Mouse (Mus musculus): Measurements from ENCODE around the gene Mpz. TPM values are rescaled to one million over a fixed set of nuclear protein-coding genes. Genes with fewer than 3 reads are reported as not detected.

Gene Mpz
- polyA plus RNA-seq, 1 experiment from 2014 or later, result 0.51 TPM

DNA sequence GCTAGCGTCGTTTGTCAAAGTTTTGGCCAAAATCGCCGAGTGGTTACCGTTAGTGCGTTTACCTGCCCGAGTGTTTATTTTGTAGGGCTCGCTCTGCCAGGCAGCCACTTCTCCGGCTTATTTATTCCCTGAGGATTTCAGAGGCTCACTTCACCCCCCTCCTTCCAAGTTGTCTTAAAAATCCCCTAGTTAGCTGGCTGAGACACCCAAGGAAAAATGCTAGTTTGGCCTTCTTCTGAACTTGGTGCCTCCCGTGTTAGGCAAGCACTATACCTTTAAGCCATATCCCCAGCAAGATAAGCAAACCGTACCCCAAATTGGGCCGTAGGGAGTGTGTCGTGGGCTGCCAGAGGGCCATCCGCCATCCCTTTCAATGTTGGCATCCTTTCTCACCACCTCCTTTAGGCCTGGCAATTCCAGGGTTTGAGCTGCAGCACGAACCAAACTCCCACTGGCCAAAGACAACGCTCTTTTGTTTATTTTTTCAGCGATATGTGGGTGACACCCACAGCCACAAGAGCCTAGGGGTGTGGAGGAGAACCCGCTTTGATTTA lies 404 bp downstream of the Mpz start:
- peak; percentile 35; the same call in 1 of the 2 replicates for ATAC-seq (ENCODE audit: low FRiP score, low TSS enrichment)
- DNase-seq, result no peak
- H3K9ac ChIP-seq (replicated peaks; ENCODE audit: low read length), result peak overlapping the region; percentile 54

GRCm38 (mm10) chr1:171151966-171152365 lies 1.5 kb downstream of the Mpz start:
- ATAC-seq (ENCODE audit: low FRiP score, low TSS enrichment) (no peak), DNase-seq (no peak)
- Histone ChIP-seq H3K9ac (replicated peaks; ENCODE audit: low read length) (no peak overlapping the region), H3K27ac (replicated peaks; ENCODE audit: low read depth, low read length) (no peak overlapping the region), H3K27me3 (ENCODE audit: control insufficient read depth, insufficient read depth, low read length) (no peaks in the 10 kb centered on the region), H3K4me1 (ENCODE audit: control insufficient read depth, insufficient read depth, low read length) (peaks cover 13% of the 10 kb centered on the region), H3K9me3 (ENCODE audit: control insufficient read depth, low read length) (no peaks in the 10 kb centered on the region), H3K4me2 (ENCODE audit: low read length) (no peak overlapping the region), H3K36me3 (ENCODE audit: control insufficient read depth, insufficient read depth, low read length) (no peaks in the 10 kb centered on the region), H3K4me3 (replicated peaks; ENCODE audit: low read depth, low read length) (no peak overlapping the region)
- WGBS, result 88% methylated on average over 4 of the region's 4 CpGs

More for the DNA sequence above, 404 bp downstream of the Mpz start:
- Histone ChIP-seq H3K4me1 (ENCODE audit: control insufficient read depth, insufficient read depth, low read length) (peaks cover 13% of the 10 kb centered on the region), H3K4me3 (replicated peaks; ENCODE audit: low read depth, low read length) (peak overlapping the region; percentile 79), H3K36me3 (ENCODE audit: control insufficient read depth, insufficient read depth, low read length) (no peaks in the 10 kb centered on the region), H3K27me3 (ENCODE audit: control insufficient read depth, insufficient read depth, low read length) (no peaks in the 10 kb centered on the region), H3K4me2 (ENCODE audit: low read length) (peak overlapping the region; percentile 91), H3K9me3 (ENCODE audit: control insufficient read depth, low read length) (no peaks in the 10 kb centered on the region), H3K27ac (replicated peaks; ENCODE audit: low read depth, low read length) (peak overlapping the region; percentile 63)
- 7% methylated on average over 18 of the region's 18 CpGs for WGBS

GRCm38 (mm10) chr1:171156644-171157043 lies 6.1 kb downstream of the Mpz start:
- Histone ChIP-seq H3K27ac (replicated peaks; ENCODE audit: low read depth, low read length) (no peak overlapping the region), H3K27me3 (ENCODE audit: control insufficient read depth, insufficient read depth, low read length) (peaks cover 13% of the 10 kb centered on the region), H3K9ac (replicated peaks; ENCODE audit: low read length) (no peak overlapping the region), H3K9me3 (ENCODE audit: control insufficient read depth, low read length) (no peaks in the 10 kb centered on the region), H3K4me2 (ENCODE audit: low read length) (no peak overlapping the region), H3K36me3 (ENCODE audit: control insufficient read depth, insufficient read depth, low read length) (no peaks in the 10 kb centered on the region), H3K4me3 (replicated peaks; ENCODE audit: low read depth, low read length) (no peak overlapping the region), H3K4me1 (ENCODE audit: control insufficient read depth, insufficient read depth, low read length) (0 out of 2 replicates have a peak, but pooled peaks cover 3% of the 10 kb centered on the region)
- 69% methylated on average over 3 of the region's 3 CpGs for WGBS
- no peak for DNase-seq
- ATAC-seq (ENCODE audit: low FRiP score, low TSS enrichment), result no peak

DNA sequence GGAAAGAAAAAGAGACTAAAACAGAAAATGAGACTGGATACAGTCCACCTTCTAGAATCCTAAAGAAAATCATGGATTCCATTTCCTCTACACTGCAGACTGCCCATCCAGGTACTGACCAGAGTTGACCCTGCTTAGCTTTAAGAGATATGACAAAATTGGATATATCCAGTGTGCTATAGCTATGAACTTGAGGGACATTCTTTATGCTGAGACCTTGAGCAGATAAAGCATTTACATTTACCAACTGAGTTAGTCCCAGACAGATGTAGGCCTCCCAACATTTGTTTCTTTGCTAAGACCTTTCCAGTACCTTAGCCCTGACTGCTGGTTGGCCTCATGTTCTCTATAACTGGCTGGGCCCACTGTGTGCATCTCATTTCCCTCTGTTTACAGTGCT lies 7.5 kb downstream of the Mpz start:
- H3K4me2 ChIP-seq (ENCODE audit: low read length), result no peak overlapping the region
- H3K9ac ChIP-seq (replicated peaks; ENCODE audit: low read length), result no peak overlapping the region
- no peaks in the 10 kb centered on the region for H3K9me3 ChIP-seq (ENCODE audit: control insufficient read depth, low read length)
- no peak for DNase-seq
- H3K27me3 ChIP-seq (ENCODE audit: control insufficient read depth, insufficient read depth, low read length), result peaks cover 13% of the 10 kb centered on the region
- H3K36me3 ChIP-seq (ENCODE audit: control insufficient read depth, insufficient read depth, low read length), result no peaks in the 10 kb centered on the region
- no peak overlapping the region for H3K4me3 ChIP-seq (replicated peaks; ENCODE audit: low read depth, low read length)
- no peak for ATAC-seq (ENCODE audit: low FRiP score, low TSS enrichment)
- H3K4me1 ChIP-seq (ENCODE audit: control insufficient read depth, insufficient read depth, low read length), result 0 out of 2 replicates have a peak, but pooled peaks cover 3% of the 10 kb centered on the region
- no peak overlapping the region for H3K27ac ChIP-seq (replicated peaks; ENCODE audit: low read depth, low read length)

GRCm38 (mm10) chr1:171159485-171159975 lies 9.0 kb downstream of the Mpz start:
- 4% methylated on average over 15 of the region's 15 CpGs for WGBS
- peaks cover 13% of the 10 kb centered on the region for H3K27me3 ChIP-seq (ENCODE audit: control insufficient read depth, insufficient read depth, low read length)
- H3K4me3 ChIP-seq (replicated peaks; ENCODE audit: low read depth, low read length), result peak overlapping the region; percentile 14; the same call in 1 of the 2 replicates
- no peaks in the 10 kb centered on the region for H3K9me3 ChIP-seq (ENCODE audit: control insufficient read depth, low read length)
- ATAC-seq (ENCODE audit: low FRiP score, low TSS enrichment), result no peak
- H3K4me1 ChIP-seq (ENCODE audit: control insufficient read depth, insufficient read depth, low read length), result 0 out of 2 replicates have a peak, but pooled peaks cover 3% of the 10 kb centered on the region
- peak overlapping the region; percentile 45 for H3K4me2 ChIP-seq (ENCODE audit: low read length)
- H3K36me3 ChIP-seq (ENCODE audit: control insufficient read depth, insufficient read depth, low read length), result no peaks in the 10 kb centered on the region
- no peak overlapping the region for H3K27ac ChIP-seq (replicated peaks; ENCODE audit: low read depth, low read length)
- no peak for DNase-seq
- H3K9ac ChIP-seq (replicated peaks; ENCODE audit: low read length), result no peak overlapping the region; the same call in 1 of the 2 replicates

DNA sequence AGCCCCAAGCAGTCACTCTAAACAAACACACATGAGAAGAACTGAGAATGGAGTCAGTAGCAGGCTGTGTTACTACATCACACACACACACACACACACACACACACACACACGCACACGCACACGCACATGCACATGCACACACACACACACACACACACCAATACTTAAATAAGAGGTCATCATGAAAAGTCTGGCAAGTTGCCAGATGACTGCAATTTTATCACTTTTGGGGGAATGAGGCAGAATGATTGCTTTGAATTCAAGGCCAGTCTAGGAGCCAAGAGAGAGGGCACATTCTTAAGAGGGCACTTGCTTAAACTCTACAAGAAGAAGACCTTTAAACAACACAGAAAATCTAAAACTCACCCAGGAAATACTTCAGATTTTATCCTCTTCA lies 12.0 kb downstream of the Mpz start:
- ATAC-seq (ENCODE audit: low FRiP score, low TSS enrichment) (no peak), DNase-seq (no peak)
- 0 out of 2 replicates have a peak, but pooled peaks cover 3% of the 10 kb centered on the region for H3K4me1 ChIP-seq (ENCODE audit: control insufficient read depth, insufficient read depth, low read length)
- H3K36me3 ChIP-seq (ENCODE audit: control insufficient read depth, insufficient read depth, low read length), result no peaks in the 10 kb centered on the region
- no peak overlapping the region for H3K4me3 ChIP-seq (replicated peaks; ENCODE audit: low read depth, low read length)
- H3K27ac ChIP-seq (replicated peaks; ENCODE audit: low read depth, low read length), result no peak overlapping the region
- no peak overlapping the region for H3K4me2 ChIP-seq (ENCODE audit: low read length)
- WGBS, result 89% methylated on average over 3 of the region's 3 CpGs
- no peaks in the 10 kb centered on the region for H3K9me3 ChIP-seq (ENCODE audit: control insufficient read depth, low read length)
- H3K9ac ChIP-seq (replicated peaks; ENCODE audit: low read length), result no peak overlapping the region
- peaks cover 13% of the 10 kb centered on the region for H3K27me3 ChIP-seq (ENCODE audit: control insufficient read depth, insufficient read depth, low read length)

DNA sequence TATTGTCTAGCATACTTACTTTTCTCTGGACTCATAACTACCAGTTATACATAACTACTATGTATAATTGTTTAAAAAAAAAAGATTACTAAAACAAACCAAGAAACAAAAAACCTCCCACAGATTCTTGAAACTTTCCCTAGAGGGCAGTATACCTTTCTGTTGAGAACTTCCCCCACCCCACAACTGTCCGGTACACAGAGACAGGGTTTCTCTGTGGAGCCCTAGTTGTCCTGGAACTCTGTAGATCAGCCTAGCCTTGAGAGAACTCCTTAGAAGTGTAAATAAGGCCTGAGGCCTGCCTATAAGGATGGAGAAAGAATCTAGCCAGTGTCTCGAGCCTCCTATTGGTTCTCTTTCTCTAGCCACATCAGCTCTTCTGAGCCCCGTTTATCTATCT lies 13.7 kb downstream of the Mpz start:
- no peaks in the 10 kb centered on the region for H3K36me3 ChIP-seq (ENCODE audit: control insufficient read depth, insufficient read depth, low read length)
- H3K4me1 ChIP-seq (ENCODE audit: control insufficient read depth, insufficient read depth, low read length), result 0 out of 2 replicates have a peak, but pooled peaks cover 3% of the 10 kb centered on the region
- H3K4me2 ChIP-seq (ENCODE audit: low read length), result no peak overlapping the region
- no peak for ATAC-seq (ENCODE audit: low FRiP score, low TSS enrichment)
- DNase-seq, result peak; percentile 51
- no peak overlapping the region for H3K27ac ChIP-seq (replicated peaks; ENCODE audit: low read depth, low read length)
- no peak overlapping the region for H3K4me3 ChIP-seq (replicated peaks; ENCODE audit: low read depth, low read length)
- 33% methylated on average over 3 of the region's 3 CpGs for whole genome bisulfite sequencing
- peaks cover 8% of the 10 kb centered on the region for H3K27me3 ChIP-seq (ENCODE audit: control insufficient read depth, insufficient read depth, low read length)
- H3K9me3 ChIP-seq (ENCODE audit: control insufficient read depth, low read length), result no peaks in the 10 kb centered on the region
- no peak overlapping the region for H3K9ac ChIP-seq (replicated peaks; ENCODE audit: low read length)

DNA sequence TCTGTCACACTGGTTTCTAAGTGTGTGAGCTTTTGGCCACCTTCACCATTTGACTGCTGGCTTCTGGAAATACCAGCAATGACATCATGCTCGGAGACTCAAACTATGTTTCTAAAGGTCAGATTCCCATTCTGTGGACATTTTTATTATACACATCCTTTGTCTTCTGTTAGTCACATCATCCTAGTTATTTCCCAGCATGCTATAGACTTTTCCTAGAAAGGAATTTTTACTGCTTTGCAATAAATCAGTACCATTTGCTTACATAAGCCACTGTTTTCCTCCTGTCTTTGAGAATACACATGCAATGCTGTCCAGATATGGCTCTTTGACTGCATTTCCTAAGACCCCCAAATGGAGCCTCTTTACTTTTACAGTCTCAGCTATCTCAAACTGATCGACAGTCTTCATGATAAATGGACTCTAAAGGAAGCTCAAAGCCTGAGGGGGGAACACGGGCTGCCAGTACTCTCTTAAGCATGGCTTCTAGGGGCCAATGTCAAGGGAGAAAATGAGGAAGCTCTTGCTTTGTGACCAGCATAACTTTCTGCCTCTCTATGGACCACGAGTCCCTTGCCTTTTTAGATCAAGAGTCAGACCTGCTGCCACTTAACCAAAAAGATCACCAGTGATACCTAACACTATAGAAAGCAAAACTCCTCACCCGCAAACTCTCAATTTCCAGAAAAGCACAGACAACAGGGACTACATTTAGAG lies 15.3 kb downstream of the Mpz start:
- Histone ChIP-seq H3K27ac (replicated peaks; ENCODE audit: low read depth, low read length) (no peak overlapping the region), H3K4me1 (ENCODE audit: control insufficient read depth, insufficient read depth, low read length) (no peaks in the 10 kb centered on the region), H3K36me3 (ENCODE audit: control insufficient read depth, insufficient read depth, low read length) (no peaks in the 10 kb centered on the region), H3K9ac (replicated peaks; ENCODE audit: low read length) (no peak overlapping the region), H3K9me3 (ENCODE audit: control insufficient read depth, low read length) (no peaks in the 10 kb centered on the region), H3K4me2 (ENCODE audit: low read length) (no peak overlapping the region), H3K27me3 (ENCODE audit: control insufficient read depth, insufficient read depth, low read length) (no peaks in the 10 kb centered on the region), H3K4me3 (replicated peaks; ENCODE audit: low read depth, low read length) (no peak overlapping the region)
- no peak for ATAC-seq (ENCODE audit: low FRiP score, low TSS enrichment)
- DNase-seq, result no peak
- 88% methylated on average over 5 of the region's 5 CpGs for WGBS

DNA sequence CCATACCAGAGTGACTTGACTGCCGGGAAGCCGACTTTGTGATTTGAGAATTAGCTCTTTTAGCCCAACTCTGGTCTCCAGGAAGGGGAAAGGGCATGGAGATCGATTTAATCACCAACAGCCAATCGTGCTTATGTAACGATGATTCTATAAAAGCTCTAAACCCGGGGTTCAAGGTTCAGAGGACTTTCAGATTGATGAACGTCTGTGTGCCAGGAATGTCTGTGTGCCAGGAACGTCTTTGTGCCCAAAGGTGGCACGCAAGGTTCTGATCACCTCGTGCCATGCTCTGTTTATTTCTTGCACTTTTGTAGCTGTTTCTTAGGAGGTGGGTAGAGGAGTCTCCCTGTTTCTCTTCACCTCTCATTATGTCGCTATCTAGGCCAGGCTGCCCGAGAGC lies 18.4 kb downstream of the Mpz start:
- no peak overlapping the region for H3K9ac ChIP-seq (replicated peaks; ENCODE audit: low read length)
- H3K36me3 ChIP-seq (ENCODE audit: control insufficient read depth, insufficient read depth, low read length), result no peaks in the 10 kb centered on the region
- H3K4me3 ChIP-seq (replicated peaks; ENCODE audit: low read depth, low read length), result no peak overlapping the region
- 90% methylated on average over 12 of the region's 12 CpGs for WGBS
- no peaks in the 10 kb centered on the region for H3K27me3 ChIP-seq (ENCODE audit: control insufficient read depth, insufficient read depth, low read length)
- ATAC-seq (ENCODE audit: low FRiP score, low TSS enrichment) (no peak), DNase-seq (no peak)
- H3K4me1 ChIP-seq (ENCODE audit: control insufficient read depth, insufficient read depth, low read length), result no peaks in the 10 kb centered on the region
- no peak overlapping the region for H3K4me2 ChIP-seq (ENCODE audit: low read length)
- H3K27ac ChIP-seq (replicated peaks; ENCODE audit: low read depth, low read length), result no peak overlapping the region
- no peaks in the 10 kb centered on the region for H3K9me3 ChIP-seq (ENCODE audit: control insufficient read depth, low read length)
